Mouse (Mus musculus): ENCODE results near the gene Scgb2b7. TPM values are rescaled to one million over a fixed set of nuclear protein-coding genes. Genes with fewer than 3 reads are reported as not detected.
"Not testable (repeated sequence)": the region's sequence is repeated elsewhere in the genome, so short reads cannot be mapped to it uniquely, and the experiment has no call there.

Scgb2b7 gene
- not detected in 2 replicates for polyA plus RNA-seq (2015; fragmentation: Nextera tagmentation; extraction: Ambion mirVana)

DNA sequence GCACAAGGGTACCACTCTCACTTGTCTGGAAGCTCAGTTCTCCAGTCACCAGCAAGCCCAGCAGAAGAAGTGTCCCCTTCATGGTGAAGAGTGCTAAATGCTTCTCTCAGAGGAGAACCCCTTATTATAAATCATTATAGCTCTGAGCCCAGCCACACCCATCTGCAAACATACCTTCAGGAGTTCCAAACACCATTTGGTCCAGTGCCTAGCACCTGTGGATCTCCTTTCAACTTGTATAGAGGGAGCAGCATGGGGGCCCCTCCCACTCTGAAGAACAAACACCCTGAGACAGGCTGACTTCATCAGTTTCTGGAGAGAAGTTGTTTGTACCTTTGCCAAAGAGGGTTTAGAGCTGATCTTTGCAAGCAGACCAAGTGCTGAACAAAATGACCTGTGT is at the start of gene Scgb2b7:
TSS of gene Scgb2b7 (minus strand) at position 101 of the 400 bp plus-strand sequence.
- H3K27me3 ChIP-seq (replicated peaks); ATAC-seq (ENCODE audit: insufficient read depth, low FRiP score, low read depth); H3K9ac ChIP-seq: not testable (repeated sequence)

DNA sequence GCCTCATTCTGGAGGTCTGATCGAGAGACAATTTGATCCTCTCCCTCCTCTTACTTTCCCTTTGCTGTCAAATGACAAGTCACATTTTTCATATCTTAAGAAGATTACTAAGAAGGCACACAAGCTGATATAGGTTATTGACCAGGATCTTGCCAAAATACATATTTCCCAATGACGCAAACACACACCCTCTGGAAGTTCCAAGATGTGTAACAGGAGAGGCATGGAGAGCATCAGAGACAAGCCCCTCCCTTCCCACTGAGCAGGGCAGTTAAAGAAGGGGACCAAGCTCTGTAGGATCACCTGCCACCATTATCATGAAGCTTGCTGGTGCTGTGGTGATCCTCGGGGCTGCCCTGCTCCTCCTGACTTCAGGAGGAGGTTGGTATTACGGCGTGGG is 6.8 kb upstream of the Scgb2b7 start, which contains the start of gene Scgb1b7:
TSS of gene Scgb1b7 (plus strand) at position 301 of the 400 bp plus-strand sequence.
- not testable (repeated sequence) for H3K4me3 ChIP-seq (replicated peaks); H3K36me3 ChIP-seq; H3K9ac ChIP-seq; H3K27ac ChIP-seq; H3K9me3 ChIP-seq; ATAC-seq (ENCODE audit: insufficient read depth, low FRiP score, low read depth); H3K4me2 ChIP-seq; H3K4me1 ChIP-seq; H3K27me3 ChIP-seq (replicated peaks)
- 97% methylated on average over 4 of the region's 5 CpGs for WGBS

More for the DNA sequence above, at the start of gene Scgb2b7:
- H3K36me3 ChIP-seq; H3K9me3 ChIP-seq; H3K27ac ChIP-seq; H3K4me2 ChIP-seq; H3K4me3 ChIP-seq (replicated peaks); H3K4me1 ChIP-seq: not testable (repeated sequence)

Other genes with a start within 250 kb of the Scgb2b7 start
- not detected in 2 replicates for gene Scgb1b7, start 6.9 kb upstream of the Scgb2b7 start, polyA plus RNA-seq (2015; fragmentation: Nextera tagmentation; extraction: Ambion mirVana)

Data from stomach, embryonic 15.5 days (tissue).